Mouse (Mus musculus) ES-Bruce4 (cell line): Measurements from ENCODE around the gene Olfr364-ps1.

ENCODE experiments used
- CTCF ChIP-seq: IDR thresholded peaks from one replicate; pipeline ENCODE4 v1.8.1; 2011; ENCODE audit warnings: low read depth, low read length
- EP300 ChIP-seq: IDR thresholded peaks from 2 replicates; pipeline ENCODE4 v1.6.1; 2011; ENCODE audit warnings: low read depth, low read length; ENCODE audit not compliant: insufficient read depth
- POLR2A ChIP-seq: IDR thresholded peaks from one replicate; pipeline ENCODE4 v1.8.1; 2011; ENCODE audit warnings: low read length; ENCODE audit not compliant: insufficient read depth

DNA sequence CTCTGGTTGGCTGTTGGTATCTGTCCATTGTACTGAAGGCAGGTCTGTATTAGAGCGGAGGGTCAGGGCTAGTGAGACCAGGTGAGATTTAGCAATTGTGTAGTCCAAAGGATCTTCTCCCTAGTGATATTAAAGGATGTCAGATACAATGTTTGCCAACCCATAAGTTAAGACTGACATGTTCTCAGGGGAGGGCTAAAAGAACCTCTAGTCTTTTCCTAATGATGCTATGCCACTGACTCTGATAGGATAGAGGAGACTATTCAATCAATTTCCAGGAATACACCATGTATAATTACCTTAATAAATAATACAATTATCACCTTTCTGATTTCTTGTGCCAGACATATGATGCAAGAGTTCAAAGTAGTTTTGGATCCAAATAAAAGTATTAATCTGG lies 21.3 kb upstream of the Olfr364-ps1 start, which contains the start of gene Olfr362:
- no peak for TF ChIP-seq POLR2A
- no peak for TF ChIP-seq CTCF
- TF ChIP-seq EP300: no peak
